9 mouse cellular contexts compared by ENCODE assay signal in genomic region chr7:43883547-43883946, GRCm38 (mm10). TPM values are rescaled to one million over a fixed set of nuclear protein-coding genes. Genes with fewer than 3 reads are reported as not detected.
DNase-seq lines count a peak whose midpoint lies in the region; ATAC-seq and TF ChIP-seq lines count a peak whose summit lies in the region.
"Had no signal": no experiment of that assay in that cellular context is flagged by ENCODE, and none has a peak within 500 bp of the region (broad histone marks: within the 10 kb centered on the region; RNA-seq: fewer than 3 reads in every experiment).

No protein-coding gene starts in this region.

- H3K9me3 ChIP-seq in embryonic facial prominence, embryonic 12.5 days = no peaks in the 10 kb centered on the region
- H3K9me3 ChIP-seq in heart, embryonic 10.5 days = no peaks in the 10 kb centered on the region
- no peaks in the 10 kb centered on the region for H3K9me3 ChIP-seq in kidney, embryonic 15.5 days (replicated peaks)
- H3K9me3 ChIP-seq in liver, embryonic 14.5 days (ENCODE audit: control insufficient read depth, low read length) = no peaks in the 10 kb centered on the region
- H3K9me3 ChIP-seq in neural tube, embryonic 13.5 days = no peaks in the 10 kb centered on the region

- peak; percentile 76 for TF ChIP-seq CTCF in liver, embryonic 14.5 days (IDR thresholded peaks at IDR 0.05; ENCODE audit: low read depth)

- peak overlapping the region; percentile 30 for H3K4me2 ChIP-seq in embryonic facial prominence, embryonic 12.5 days (replicated peaks)
- H3K4me2 ChIP-seq in kidney, embryonic 15.5 days = peak overlapping the region; percentile 43
- H3K4me2 ChIP-seq in liver, embryonic 14.5 days (ENCODE audit: low read depth) = no peak overlapping the region
- peak overlapping the region; percentile 42 for H3K4me2 ChIP-seq in neural tube, embryonic 13.5 days

- ATAC-seq in embryonic facial prominence, embryonic 12.5 days (ENCODE audit: insufficient number of reproducible peaks, insufficient read depth, low FRiP score, low TSS enrichment) = no peak; the same call in 1 of the 2 replicates
- peak; percentile 43; the same call in 1 of the 2 replicates for ATAC-seq in kidney, embryonic 15.5 days (replicated peaks; ENCODE audit: low FRiP score)
- no peak for ATAC-seq in liver, embryonic 14.5 days (ENCODE audit: insufficient read depth)
- peak; percentile 73 for ATAC-seq in neural tube, embryonic 13.5 days (ENCODE audit: low read depth)
- no peak for ATAC-seq in monocyte, adult 5-6 weeks (replicated peaks; ENCODE audit: insufficient number of reproducible peaks, low FRiP score, low TSS enrichment, poor library complexity, severe bottlenecking)

- peaks cover 5% of the 10 kb centered on the region; the same call in 1 of the 2 replicates for H3K27me3 ChIP-seq in embryonic facial prominence, embryonic 12.5 days
- H3K27me3 ChIP-seq in heart, embryonic 10.5 days (ENCODE audit: insufficient read depth, poor library complexity, severe bottlenecking) = peaks cover 55% of the 10 kb centered on the region
- peaks cover 10% of the 10 kb centered on the region; the same call in 1 of the 2 replicates for H3K27me3 ChIP-seq in kidney, embryonic 15.5 days
- H3K27me3 ChIP-seq in liver, embryonic 14.5 days (ENCODE audit: control insufficient read depth, insufficient read depth, low read length) = no peaks in the 10 kb centered on the region
- H3K27me3 ChIP-seq in neural tube, embryonic 13.5 days = no peaks in the 10 kb centered on the region; the same call in 1 of the 2 replicates

- H3K9ac ChIP-seq in embryonic facial prominence, embryonic 12.5 days = no peak overlapping the region
- no peak overlapping the region for H3K9ac ChIP-seq in kidney, embryonic 15.5 days
- H3K9ac ChIP-seq in liver, embryonic 14.5 days (replicated peaks) = no peak overlapping the region
- no peak overlapping the region for H3K9ac ChIP-seq in neural tube, embryonic 13.5 days

- WGBS in embryonic facial prominence, embryonic 12.5 days = 7% methylated on average over 14 of the region's 14 CpGs
- 13% methylated on average over 14 of the region's 14 CpGs for WGBS in heart, embryonic 10.5 days
- WGBS in kidney, embryonic 15.5 days = 10% methylated on average over 14 of the region's 14 CpGs
- WGBS in liver, embryonic 14.5 days (ENCODE audit: insufficient replicate concordance) = 12% methylated on average over 14 of the region's 14 CpGs
- 13% methylated on average over 14 of the region's 14 CpGs for WGBS in neural tube, embryonic 13.5 days

- no peak for TF ChIP-seq EP300 in liver, embryonic 14.5 days (IDR thresholded peaks at IDR 0.05; ENCODE audit: low read depth)

- peak; percentile 51 for DNase-seq in CD4-positive, CD25-positive, alpha-beta regulatory T cell, adult 2 months (ENCODE audit: low read depth, low spot score)
- peak; percentile 14 for DNase-seq in T-cell, adult 2 months (ENCODE audit: low spot score)
- no peak for DNase-seq in heart, embryonic 10.5 days (ENCODE audit: low spot score)
- no peak for DNase-seq in liver, embryonic 14.5 days (ENCODE audit: low read depth in 3 of 3, low spot score in 3 of 3)

- H3K27ac ChIP-seq in embryonic facial prominence, embryonic 12.5 days = no peak overlapping the region
- H3K27ac ChIP-seq in heart, embryonic 10.5 days = no peak overlapping the region
- no peak overlapping the region for H3K27ac ChIP-seq in kidney, embryonic 15.5 days
- H3K27ac ChIP-seq in liver, embryonic 14.5 days = no peak overlapping the region
- no peak overlapping the region for H3K27ac ChIP-seq in neural tube, embryonic 13.5 days (replicated peaks)

- no peaks in the 10 kb centered on the region for H3K36me3 ChIP-seq in embryonic facial prominence, embryonic 12.5 days
- H3K36me3 ChIP-seq in heart, embryonic 10.5 days = no peaks in the 10 kb centered on the region
- H3K36me3 ChIP-seq in kidney, embryonic 15.5 days = no peaks in the 10 kb centered on the region
- no peaks in the 10 kb centered on the region for H3K36me3 ChIP-seq in liver, embryonic 14.5 days (replicated peaks; ENCODE audit: control insufficient read depth, insufficient read depth, low read depth)
- no peaks in the 10 kb centered on the region for H3K36me3 ChIP-seq in neural tube, embryonic 13.5 days

- H3K4me1 ChIP-seq in embryonic facial prominence, embryonic 12.5 days = peaks cover 6% of the 10 kb centered on the region; the same call in 1 of the 2 replicates
- H3K4me1 ChIP-seq in heart, embryonic 10.5 days = no peaks in the 10 kb centered on the region
- 0 out of 2 replicates have a peak, but pooled peaks cover 4% of the 10 kb centered on the region for H3K4me1 ChIP-seq in kidney, embryonic 15.5 days
- no peaks in the 10 kb centered on the region for H3K4me1 ChIP-seq in liver, embryonic 14.5 days (replicated peaks; ENCODE audit: control insufficient read depth in 2 of 2, insufficient read depth in 2 of 2, low read length in 1 of 2)
- H3K4me1 ChIP-seq in neural tube, embryonic 13.5 days (replicated peaks) = 0 out of 2 replicates have a peak, but pooled peaks cover 3% of the 10 kb centered on the region

- no peak overlapping the region for H3K4me3 ChIP-seq in embryonic facial prominence, embryonic 12.5 days
- H3K4me3 ChIP-seq in heart, embryonic 10.5 days = 0 out of 2 replicates have a peak overlapping the region, but pooled peaks have one; percentile 8
- no peak overlapping the region for H3K4me3 ChIP-seq in kidney, embryonic 15.5 days (replicated peaks)
- H3K4me3 ChIP-seq in liver, embryonic 14.5 days (ENCODE audit: insufficient read depth in 1 of 2, low read depth in 2 of 2, low read length in 2 of 2) = no peak overlapping the region
- H3K4me3 ChIP-seq in neural tube, embryonic 13.5 days = no peak overlapping the region

RNA-seq across cellular contexts. Expression of gene Klk4, which starts 2.6 kb away (rescaled TPM):
- polyA plus RNA-seq in embryonic facial prominence, embryonic 12.5 days (2016; fragmentation: Nextera tagmentation; extraction: Ambion mirVana) = 0.38 TPM in 1 of 2 replicates, not detected in the other
- 0.10 TPM in 1 of 2 replicates, not detected in the other for polyA plus RNA-seq in heart, embryonic 10.5 days (2016; fragmentation: Nextera tagmentation; extraction: Ambion mirVana)
- 0.12 TPM in 1 of 2 replicates, not detected in the other for polyA plus RNA-seq in kidney, embryonic 15.5 days (2015; fragmentation: Nextera tagmentation; extraction: Ambion mirVana)
- not detected in 2 replicates for polyA plus RNA-seq in liver, embryonic 14.5 days (2012; rRNA removed)
- not detected in 2 replicates for polyA plus RNA-seq in liver, embryonic 14.5 days (2014; fragmentation: Nextera tagmentation; extraction: Ambion mirVana)
- polyA plus RNA-seq in neural tube, embryonic 13.5 days (2015; fragmentation: Nextera tagmentation; extraction: Ambion mirVana) = 0.31 TPM in 1 of 2 replicates, not detected in the other
- total RNA-seq in monocyte, adult 5-6 weeks (2017) = not detected in 3 replicates
- polyA plus RNA-seq: gonadal fat pad, adult 2 months had no signal

RNA-seq across cellular contexts. Expression of gene Klk5, which starts 41.8 kb away (rescaled TPM):
- polyA plus RNA-seq in embryonic facial prominence, embryonic 12.5 days (2016; fragmentation: Nextera tagmentation; extraction: Ambion mirVana) = 0.18 TPM in 1 of 2 replicates, not detected in the other
- 0.14 TPM in 1 of 2 replicates, not detected in the other for polyA plus RNA-seq in heart, embryonic 10.5 days (2016; fragmentation: Nextera tagmentation; extraction: Ambion mirVana)
- polyA plus RNA-seq in kidney, embryonic 15.5 days (2015; fragmentation: Nextera tagmentation; extraction: Ambion mirVana) = not detected in 2 replicates
- polyA plus RNA-seq in liver, embryonic 14.5 days (2012; rRNA removed) = not detected in 2 replicates
- polyA plus RNA-seq in liver, embryonic 14.5 days (2014; fragmentation: Nextera tagmentation; extraction: Ambion mirVana) = not detected in 2 replicates
- not detected in 2 replicates for polyA plus RNA-seq in neural tube, embryonic 13.5 days (2015; fragmentation: Nextera tagmentation; extraction: Ambion mirVana)
- not detected in 3 replicates for total RNA-seq in monocyte, adult 5-6 weeks (2017)
- polyA plus RNA-seq: gonadal fat pad, adult 2 months had no signal

RNA-seq across cellular contexts. Expression of gene Klk15, which starts 50.0 kb away (rescaled TPM):
- polyA plus RNA-seq in embryonic facial prominence, embryonic 12.5 days (2016; fragmentation: Nextera tagmentation; extraction: Ambion mirVana) = not detected in 2 replicates
- polyA plus RNA-seq in heart, embryonic 10.5 days (2016; fragmentation: Nextera tagmentation; extraction: Ambion mirVana) = not detected in 2 replicates
- polyA plus RNA-seq in kidney, embryonic 15.5 days (2015; fragmentation: Nextera tagmentation; extraction: Ambion mirVana) = not detected in 2 replicates
- polyA plus RNA-seq in liver, embryonic 14.5 days (2012; rRNA removed) = not detected in 2 replicates
- not detected in 2 replicates for polyA plus RNA-seq in liver, embryonic 14.5 days (2014; fragmentation: Nextera tagmentation; extraction: Ambion mirVana)
- polyA plus RNA-seq in neural tube, embryonic 13.5 days (2015; fragmentation: Nextera tagmentation; extraction: Ambion mirVana) = not detected in 2 replicates
- total RNA-seq in monocyte, adult 5-6 weeks (2017) = not detected in 3 replicates
- polyA plus RNA-seq: gonadal fat pad, adult 2 months had no signal

RNA-seq across cellular contexts. Expression of gene Klk6, which starts 59.2 kb away (rescaled TPM):
- polyA plus RNA-seq in embryonic facial prominence, embryonic 12.5 days (2016; fragmentation: Nextera tagmentation; extraction: Ambion mirVana) = 0.20 and 0.24 TPM in 2 replicates
- not detected in 2 replicates for polyA plus RNA-seq in heart, embryonic 10.5 days (2016; fragmentation: Nextera tagmentation; extraction: Ambion mirVana)
- polyA plus RNA-seq in kidney, embryonic 15.5 days (2015; fragmentation: Nextera tagmentation; extraction: Ambion mirVana) = 0.18 TPM in 1 of 2 replicates, not detected in the other
- not detected in 2 replicates for polyA plus RNA-seq in liver, embryonic 14.5 days (2012; rRNA removed)
- polyA plus RNA-seq in liver, embryonic 14.5 days (2014; fragmentation: Nextera tagmentation; extraction: Ambion mirVana) = not detected in 2 replicates
- not detected in 2 replicates for polyA plus RNA-seq in neural tube, embryonic 13.5 days (2015; fragmentation: Nextera tagmentation; extraction: Ambion mirVana)
- not detected in 3 replicates for total RNA-seq in monocyte, adult 5-6 weeks (2017)
- polyA plus RNA-seq: gonadal fat pad, adult 2 months had no signal

Comparison
In these comparisons a context has a peak if more than half of its experiments do, and no peak if none do; other contexts are left out.
1. DNase-seq: peak in CD4-positive, CD25-positive, alpha-beta regulatory T cell, adult 2 months (single experiment) and T-cell, adult 2 months (single experiment); none in heart, embryonic 10.5 days (single experiment) and liver, embryonic 14.5 days (0 of 3).
2. ATAC-seq: peak in kidney, embryonic 15.5 days (single experiment) and neural tube, embryonic 13.5 days (single experiment); none in embryonic facial prominence, embryonic 12.5 days (single experiment), liver, embryonic 14.5 days (single experiment) and monocyte, adult 5-6 weeks (single experiment).